Mouse (Mus musculus): ENCODE results near the gene Ciart. TPM values are rescaled to one million over a fixed set of nuclear protein-coding genes. Genes with fewer than 3 reads are reported as not detected.

Gene Ciart
- polyA plus RNA-seq, 1 experiment from 2014 or later, result 10.2 TPM

DNA sequence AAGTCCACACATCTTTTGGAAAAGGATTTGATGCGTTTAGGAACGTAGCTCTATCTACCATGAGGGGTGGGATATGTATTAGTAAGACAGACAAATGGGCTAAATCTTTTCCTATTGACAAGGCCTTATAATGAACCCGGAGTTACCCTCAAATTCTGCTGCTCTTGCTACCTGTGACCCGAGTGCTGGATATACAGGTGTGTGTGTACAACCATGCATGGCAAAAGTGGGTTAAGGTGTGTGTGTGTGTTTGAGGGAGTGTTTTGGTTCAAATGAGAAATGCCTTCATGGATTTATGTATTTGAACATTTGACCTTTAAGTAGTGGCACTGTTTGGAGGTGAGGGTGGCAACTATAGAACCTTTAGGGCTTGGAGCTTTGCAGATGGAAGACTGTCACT, 53.0 kb downstream of the Ciart start:
- no peaks in the 10 kb centered on the region for H3K27me3 ChIP-seq
- no peak overlapping the region for H3K4me3 ChIP-seq (replicated peaks)
- H3K9ac ChIP-seq (replicated peaks), result no peak overlapping the region
- no peak overlapping the region for H3K4me2 ChIP-seq
- ATAC-seq (ENCODE audit: insufficient number of reproducible peaks, insufficient read depth, low FRiP score, low TSS enrichment, low read depth), result no peak
- WGBS, result 97% methylated on average over 4 of the region's 4 CpGs
- H3K9me3 ChIP-seq, result no peaks in the 10 kb centered on the region
- no peak overlapping the region for H3K27ac ChIP-seq
- 0 out of 2 replicates have a peak, but pooled peaks cover 2% of the 10 kb centered on the region for H3K4me1 ChIP-seq (replicated peaks)
- H3K36me3 ChIP-seq, result peaks cover 67% of the 10 kb centered on the region

Other genes starting within 250 kb of the Ciart start
- gene Mcl1, start 223.5 kb downstream of the Ciart start, polyA plus RNA-seq (2016; fragmentation: Nextera tagmentation; extraction: Ambion mirVana), result 69.9 and 75.7 TPM in 2 replicates
- gene Adamtsl4, start 194.3 kb downstream of the Ciart start, polyA plus RNA-seq (2016; fragmentation: Nextera tagmentation; extraction: Ambion mirVana), result 0.71 and 1.4 TPM in 2 replicates
- 4.1 and 4.4 TPM in 2 replicates for gene Ecm1, start 142.7 kb downstream of the Ciart start, polyA plus RNA-seq (2016; fragmentation: Nextera tagmentation; extraction: Ambion mirVana)
- gene Tars2, start 122.0 kb downstream of the Ciart start, polyA plus RNA-seq (2016; fragmentation: Nextera tagmentation; extraction: Ambion mirVana), result 56.9 and 60.5 TPM in 2 replicates
- gene Rprd2, start 63.4 kb downstream of the Ciart start, polyA plus RNA-seq (2016; fragmentation: Nextera tagmentation; extraction: Ambion mirVana), result 26.5 and 27.8 TPM in 2 replicates
- gene Prpf3, start 26.4 kb downstream of the Ciart start, polyA plus RNA-seq (2016; fragmentation: Nextera tagmentation; extraction: Ambion mirVana), result 74.9 and 75.7 TPM in 2 replicates
- gene Mrps21, start 10.7 kb downstream of the Ciart start, polyA plus RNA-seq (2016; fragmentation: Nextera tagmentation; extraction: Ambion mirVana), result 344 and 355 TPM in 2 replicates
- 11.1 and 11.6 TPM in 2 replicates for gene BC028528, start 9.8 kb upstream of the Ciart start, polyA plus RNA-seq (2016; fragmentation: Nextera tagmentation; extraction: Ambion mirVana)
- gene Aph1a, start 11.7 kb upstream of the Ciart start, polyA plus RNA-seq (2016; fragmentation: Nextera tagmentation; extraction: Ambion mirVana), result 29.0 and 31.5 TPM in 2 replicates
- 74.2 and 78.4 TPM in 2 replicates for gene Car14, start 22.4 kb upstream of the Ciart start, polyA plus RNA-seq (2016; fragmentation: Nextera tagmentation; extraction: Ambion mirVana)
- 304 and 327 TPM in 2 replicates for gene Anp32e, start 47.0 kb upstream of the Ciart start, polyA plus RNA-seq (2016; fragmentation: Nextera tagmentation; extraction: Ambion mirVana)
- 79.8 and 91.8 TPM in 2 replicates for gene Plekho1, start 113.8 kb upstream of the Ciart start, polyA plus RNA-seq (2016; fragmentation: Nextera tagmentation; extraction: Ambion mirVana)
- 36.5 and 38.9 TPM in 2 replicates for gene Vps45, start 176.2 kb upstream of the Ciart start, polyA plus RNA-seq (2016; fragmentation: Nextera tagmentation; extraction: Ambion mirVana)
- 18.7 and 23.3 TPM in 2 replicates for gene Otud7b, start 222.3 kb upstream of the Ciart start, polyA plus RNA-seq (2016; fragmentation: Nextera tagmentation; extraction: Ambion mirVana)